9 mouse cellular contexts compared by ENCODE assay signal in the genomic region with DNA sequence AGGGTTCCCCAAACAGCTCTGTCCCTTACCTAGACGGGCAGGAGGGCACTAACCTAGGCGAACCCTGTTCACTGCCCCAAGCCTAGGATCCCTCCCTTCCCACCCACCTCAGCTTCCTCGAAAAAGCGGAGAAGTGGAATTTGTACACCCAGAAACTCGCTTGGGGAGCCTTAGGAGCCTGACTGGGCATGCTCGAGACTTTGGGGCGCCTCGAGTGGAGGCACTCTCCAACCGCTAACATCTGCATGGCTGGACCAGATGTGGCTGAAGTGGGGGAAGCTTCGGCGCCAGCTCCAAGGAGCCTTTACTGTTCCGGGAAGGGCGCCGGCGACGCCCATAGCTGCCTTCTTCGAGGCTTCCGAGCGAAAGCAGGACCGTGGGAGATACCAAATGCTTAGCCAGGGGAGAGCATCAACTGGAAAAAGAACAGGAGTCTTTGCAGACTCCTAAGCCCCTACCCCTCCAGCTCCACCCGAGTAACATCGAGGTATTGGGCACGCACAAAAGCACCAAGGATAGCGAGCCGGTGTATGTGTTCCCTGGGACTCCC. TPM values are rescaled to one million over a fixed set of nuclear protein-coding genes. Genes with fewer than 3 reads are reported as not detected.
DNase-seq lines count a peak whose midpoint lies in the region; ATAC-seq and TF ChIP-seq lines count a peak whose summit lies in the region.
"Had no signal": no experiment of that assay in that cellular context is flagged by ENCODE, and none has a peak within 500 bp of the region (broad histone marks: within the 10 kb centered on the region; RNA-seq: fewer than 3 reads in every experiment).

No protein-coding gene starts in this region.

- no peaks in the 10 kb centered on the region for H3K36me3 ChIP-seq in hindbrain, embryonic 15.5 days
- no peaks in the 10 kb centered on the region for H3K36me3 ChIP-seq in limb, embryonic 15.5 days
- no peaks in the 10 kb centered on the region for H3K36me3 ChIP-seq in small intestine, adult 2 months (ENCODE audit: control insufficient read depth, insufficient read depth, low read length)

- H3K4me3 ChIP-seq in hindbrain, embryonic 15.5 days = peak overlapping the region; percentile 50
- H3K4me3 ChIP-seq in limb, embryonic 15.5 days = peak overlapping the region; percentile 41
- peak overlapping the region; percentile 21 for H3K4me3 ChIP-seq in small intestine, adult 2 months (ENCODE audit: low read depth, low read length)

- H3K4me2 ChIP-seq in hindbrain, embryonic 15.5 days = peak overlapping the region; percentile 69
- H3K4me2 ChIP-seq in limb, embryonic 15.5 days = peak overlapping the region; percentile 59

- H3K27ac ChIP-seq in hindbrain, embryonic 15.5 days (replicated peaks) = peak overlapping the region; percentile 85
- no peak overlapping the region for H3K27ac ChIP-seq in limb, embryonic 15.5 days
- no peak overlapping the region for H3K27ac ChIP-seq in small intestine, adult 2 months (ENCODE audit: insufficient read depth, low read depth, low read length)

- no peaks in the 10 kb centered on the region for H3K4me1 ChIP-seq in hindbrain, embryonic 15.5 days (replicated peaks)
- no peaks in the 10 kb centered on the region for H3K4me1 ChIP-seq in limb, embryonic 15.5 days
- no peaks in the 10 kb centered on the region for H3K4me1 ChIP-seq in small intestine, adult 2 months (ENCODE audit: control insufficient read depth, insufficient read depth, insufficient read length, low read length)

- H3K9me3 ChIP-seq in hindbrain, embryonic 15.5 days = no peaks in the 10 kb centered on the region
- H3K9me3 ChIP-seq in limb, embryonic 15.5 days = no peaks in the 10 kb centered on the region

- ATAC-seq in hindbrain, embryonic 15.5 days (ENCODE audit: low FRiP score, low read depth) = peak; percentile 63
- peak; percentile 14; the same call in 1 of the 2 replicates for ATAC-seq in limb, embryonic 15.5 days (ENCODE audit: insufficient number of reproducible peaks, low FRiP score, low TSS enrichment, low read depth)
- ATAC-seq: Patski had no signal

- TF ChIP-seq CTCF in small intestine, adult 2 months (IDR thresholded peaks at IDR 0.05; ENCODE audit: extremely low read depth, insufficient read length, insufficient replicate concordance, low read depth, low read length) = no peak

- DNase-seq in layer of hippocampus, adult 11-12 months (ENCODE audit: low spot score) = peak; percentile 13
- DNase-seq in layer of hippocampus, adult 9-10 months (ENCODE audit: low spot score) = no peak
- DNase-seq in embryo, embryonic 9.5 days (ENCODE audit: extremely low spot score) = peak; percentile 24
- DNase-seq in spleen, postnatal 14 days (ENCODE audit: low spot score in 2 of 2) = no peak
- DNase-seq in adrenal gland, postnatal 36 days = no peak

- TF ChIP-seq POLR2A in small intestine, adult 2 months (IDR thresholded peaks at IDR 0.05; ENCODE audit: low read depth, low read length) = no peak

- H3K9ac ChIP-seq in hindbrain, embryonic 15.5 days = peak overlapping the region; percentile 53
- H3K9ac ChIP-seq in limb, embryonic 15.5 days = no peak overlapping the region

- H3K27me3 ChIP-seq in hindbrain, embryonic 15.5 days = no peaks in the 10 kb centered on the region
- H3K27me3 ChIP-seq in limb, embryonic 15.5 days = peaks cover 7% of the 10 kb centered on the region
- no peaks in the 10 kb centered on the region; the same call in 1 of the 2 replicates for H3K27me3 ChIP-seq in small intestine, adult 2 months (ENCODE audit: control insufficient read depth, insufficient read depth, low read length)

- WGBS in hindbrain, embryonic 15.5 days = 20% methylated on average over 25 of the region's 25 CpGs
- 20% methylated on average over 24 of the region's 25 CpGs for WGBS in limb, embryonic 15.5 days
- WGBS in small intestine, adult 2 months = 17% methylated on average over 25 of the region's 25 CpGs

RNA-seq across cellular contexts. Expression of gene Tenm1, which starts 1.1 kb away (rescaled TPM):
- polyA plus RNA-seq in hindbrain, embryonic 15.5 days (2015; fragmentation: Nextera tagmentation; extraction: Ambion mirVana) = 29.5 and 32.6 TPM in 2 replicates
- polyA plus RNA-seq in limb, embryonic 15.5 days (2015; fragmentation: Nextera tagmentation; extraction: Ambion mirVana) = 5.4 and 6.1 TPM in 2 replicates
- polyA plus RNA-seq in small intestine, adult 2 months (2012; rRNA removed) = 0.04 and 0.30 TPM in 2 replicates
- total RNA-seq in adrenal gland, postnatal 36 days (2021) = under 1 TPM; 0.07 to 0.33 TPM
- polyA plus RNA-seq: Patski had no signal

Comparison
In these comparisons a context has a peak if more than half of its experiments do, and no peak if none do; other contexts are left out.
1. DNase-seq: peak in layer of hippocampus, adult 11-12 months (single experiment) and embryo, embryonic 9.5 days (single experiment); none in layer of hippocampus, adult 9-10 months (single experiment), spleen, postnatal 14 days (0 of 2) and adrenal gland, postnatal 36 days (0 of 2).
2. Peak in every context shown above with its lines, with median percentiles within 50 percentile points of each other: H3K4me3 ChIP-seq.